Mouse (Mus musculus) adrenal gland, postnatal 36 days (tissue): ENCODE measurements around the gene C130032M10Rik. TPM values are rescaled to one million over a fixed set of nuclear protein-coding genes. Genes with fewer than 3 reads are reported as not detected.

ENCODE experiments used
- DNase-seq, 2 experiments: peaks; one replicate each; pipeline ENCODE4 v3.0.0; 2021; ENCODE audit warnings: mixed read lengths in 1 of 2
- total RNA-seq, 2 experiments: library from RNA; stranded (reverse); gene quantifications; 2 replicates each; pipeline ENCODE4 v1.2.3; 2021

The C130032M10Rik gene
- total RNA-seq, 2 experiments from 2014 or later, result not detected

GRCm38 (mm10) chr9:114548496-114548895, 33.0 kb downstream of the C130032M10Rik start:
- peak in 1 of 2 experiments; percentile 37 for DNase-seq

GRCm38 (mm10) chr9:114549117-114549516, 33.6 kb downstream of the C130032M10Rik start:
- DNase-seq, result no peak

GRCm38 (mm10) chr9:114550033-114550432, 34.5 kb downstream of the C130032M10Rik start:
- DNase-seq, result no peak

GRCm38 (mm10) chr9:114553828-114554227, 38.3 kb downstream of the C130032M10Rik start:
- DNase-seq, result no peak

- no peak for DNase-seq
Observed at GRCm38 (mm10) chr9:114554355-114554979, 39.0 kb downstream of the C130032M10Rik start.

- DNase-seq, result no peak
Observed at GRCm38 (mm10) chr9:114556276-114556855, 40.9 kb downstream of the C130032M10Rik start.

- no peak for DNase-seq
Observed at GRCm38 (mm10) chr9:114557086-114557485, 41.6 kb downstream of the C130032M10Rik start.

- DNase-seq, result no peak
Observed at GRCm38 (mm10) chr9:114560141-114560540, 44.6 kb downstream of the C130032M10Rik start.

GRCm38 (mm10) chr9:114560771-114561670, 45.5 kb downstream of the C130032M10Rik start:
- DNase-seq, result no peak

GRCm38 (mm10) chr9:114561671-114561971, 46.1 kb downstream of the C130032M10Rik start:
- no peak for DNase-seq

- DNase-seq, result no peak
Observed at GRCm38 (mm10) chr9:114562031-114562918, 46.8 kb downstream of the C130032M10Rik start.

GRCm38 (mm10) chr9:114562919-114563751, 47.6 kb downstream of the C130032M10Rik start:
- no peak for DNase-seq

- DNase-seq, result no peak
Observed at GRCm38 (mm10) chr9:114563761-114564606, 48.5 kb downstream of the C130032M10Rik start, which contains the start of gene Trim71. TSS of gene Trim71 (minus strand) at chr9:114564369.

GRCm38 (mm10) chr9:114564667-114565066, 49.2 kb downstream of the C130032M10Rik start:
- DNase-seq, result no peak

Other genes starting within 250 kb of the C130032M10Rik start
- not detected for gene Bcl2a1c, start 185.6 kb upstream of the C130032M10Rik start, total RNA-seq
- 100 to 1,000 TPM; 111 to 112 TPM for gene Crtap, start 125.0 kb upstream of the C130032M10Rik start, total RNA-seq
- gene Glb1, start 114.6 kb upstream of the C130032M10Rik start, total RNA-seq, result 10 to 100 TPM; 29.1 to 32.1 TPM
- gene Tmppe, start 114.6 kb upstream of the C130032M10Rik start, total RNA-seq, result 1 to 10 TPM; 6.3 to 7.0 TPM
- not detected for gene Ccr4, start 10.8 kb upstream of the C130032M10Rik start, total RNA-seq
- gene Trim71, start 48.7 kb downstream of the C130032M10Rik start, total RNA-seq, result under 1 TPM in 1 of 2 experiments, not detected in 1; 0.03 TPM
- 10 to 100 TPM; 34.0 to 34.4 TPM for gene Cnot10, start 124.5 kb downstream of the C130032M10Rik start, total RNA-seq
- 10 to 100 TPM; 39.2 to 47.6 TPM for gene Dync1li1, start 173.1 kb downstream of the C130032M10Rik start, total RNA-seq
- gene Cmtm6, start 215.4 kb downstream of the C130032M10Rik start, total RNA-seq, result 100 to 1,000 TPM in 1 of 2 experiments, 10 to 100 TPM in 1; 71.3 to 102 TPM